Mouse (Mus musculus): ENCODE measurements around the gene Stambp. TPM values are rescaled to one million over a fixed set of nuclear protein-coding genes. Genes with fewer than 3 reads are reported as not detected.

The Stambp gene
- total RNA-seq, 2 experiments from 2014 or later, result 3.2 to 24.9 TPM

DNA sequence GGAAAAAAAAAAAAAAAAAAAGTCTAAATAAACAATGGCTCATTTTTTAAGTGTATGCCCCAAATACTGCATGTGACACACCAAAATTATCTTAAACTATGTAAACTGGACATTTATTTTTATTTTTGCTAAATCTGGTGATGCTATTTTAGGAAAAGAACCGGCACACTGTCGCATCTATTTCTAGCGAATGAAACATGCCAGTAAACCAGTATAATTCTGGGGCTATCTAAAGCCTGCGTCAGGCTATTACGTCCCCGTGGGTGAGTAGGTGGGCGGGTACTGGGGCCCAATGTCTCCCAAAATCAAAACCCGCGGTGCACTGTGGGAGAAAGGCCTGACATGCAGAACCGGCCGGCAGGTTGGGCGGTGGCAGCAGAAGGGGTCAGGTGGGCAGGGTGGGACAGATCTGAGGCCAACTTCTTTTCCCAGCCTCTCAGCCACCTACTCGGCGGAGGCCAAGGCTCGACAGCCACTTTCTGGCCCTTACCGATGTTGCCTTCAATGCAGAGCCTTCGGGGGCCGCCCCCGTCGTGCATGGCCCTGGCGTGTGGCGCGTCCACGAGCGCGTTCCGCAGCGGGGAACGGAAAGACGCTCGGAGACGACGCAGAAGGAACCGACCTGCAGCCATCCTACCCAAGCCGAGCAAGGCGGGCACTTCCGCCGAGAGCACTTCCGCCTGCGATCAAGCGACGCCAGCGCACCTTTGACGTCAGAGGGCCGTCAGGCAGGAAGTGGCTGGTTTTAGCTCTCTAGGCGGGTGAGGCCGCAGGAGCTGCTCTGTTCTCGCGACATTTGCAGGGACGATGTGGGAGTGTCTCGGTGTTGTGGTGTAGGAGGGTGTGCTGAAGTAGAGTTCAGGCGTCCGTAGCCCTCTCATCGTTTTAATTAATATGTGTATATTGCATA, 66.0 kb downstream of the Stambp start, which contains the start of gene Dguok:
Gene Dguok, minus strand, starts transcription at position 712 of the 910 bp plus-strand sequence.
- peak; percentile 96 for ATAC-seq (replicated peaks; ENCODE audit: low FRiP score, low TSS enrichment, poor library complexity, severe bottlenecking)

DNA sequence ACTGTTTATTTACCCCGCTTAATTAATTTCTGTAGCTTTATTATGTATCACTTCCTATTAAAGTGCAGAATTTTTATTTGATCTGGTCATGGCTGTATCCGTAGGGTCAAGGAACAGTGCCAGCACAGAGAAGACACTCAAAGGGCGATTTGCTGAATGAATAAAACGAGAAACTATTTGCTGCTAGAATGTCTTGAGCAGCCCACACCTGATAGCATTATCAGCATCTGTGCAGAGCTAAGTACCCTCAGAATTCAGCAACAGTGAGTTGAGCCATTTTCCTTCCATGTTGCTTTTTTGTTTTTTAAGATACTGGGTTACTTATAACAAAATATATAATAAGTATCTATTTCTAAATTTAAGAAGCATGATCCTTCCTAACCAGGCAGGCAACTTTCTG, 67.0 kb downstream of the Stambp start:
- ATAC-seq (replicated peaks; ENCODE audit: low FRiP score, low TSS enrichment, poor library complexity, severe bottlenecking), result no peak

DNA sequence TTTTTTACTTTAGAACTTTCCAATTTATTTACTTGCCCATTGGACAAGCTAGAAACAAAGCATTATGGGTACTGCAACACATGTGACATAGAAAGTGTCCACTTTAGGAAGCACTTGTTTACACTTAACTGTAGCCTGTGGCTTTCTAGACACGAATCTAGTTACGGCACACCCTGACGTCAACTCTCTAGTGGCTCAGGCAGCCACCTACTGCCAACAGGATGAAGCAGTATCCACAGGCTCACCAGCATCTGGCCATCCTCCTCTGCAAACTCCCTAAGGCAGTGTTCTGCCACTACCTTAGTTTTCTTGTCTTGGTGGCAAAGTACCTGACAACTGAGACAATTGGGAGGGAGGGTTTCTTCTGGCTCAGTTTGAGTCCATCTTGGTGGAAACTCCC, 69.2 kb downstream of the Stambp start:
- ATAC-seq (replicated peaks; ENCODE audit: low FRiP score, low TSS enrichment, poor library complexity, severe bottlenecking), result no peak

DNA sequence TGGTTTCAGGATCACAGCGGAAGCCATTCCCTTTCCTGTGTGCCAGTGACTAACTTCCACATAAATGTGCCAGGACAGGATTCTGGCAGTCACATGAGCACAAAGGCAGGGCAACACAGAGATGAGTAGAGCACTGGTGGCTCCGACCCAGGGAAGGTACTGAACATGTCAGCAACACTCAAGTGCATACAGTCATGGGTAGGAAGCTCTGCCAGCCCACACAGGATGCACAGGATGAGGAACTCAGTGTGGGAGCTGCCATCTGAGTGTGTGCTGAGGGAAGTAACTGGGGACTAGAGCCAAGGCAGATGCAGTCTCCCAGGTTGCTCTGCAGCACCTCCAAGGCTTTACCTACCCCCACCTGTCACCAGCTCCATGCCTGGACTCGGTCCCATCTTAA, 69.9 kb downstream of the Stambp start:
- no peak for ATAC-seq (replicated peaks; ENCODE audit: low FRiP score, low TSS enrichment, poor library complexity, severe bottlenecking)

DNA sequence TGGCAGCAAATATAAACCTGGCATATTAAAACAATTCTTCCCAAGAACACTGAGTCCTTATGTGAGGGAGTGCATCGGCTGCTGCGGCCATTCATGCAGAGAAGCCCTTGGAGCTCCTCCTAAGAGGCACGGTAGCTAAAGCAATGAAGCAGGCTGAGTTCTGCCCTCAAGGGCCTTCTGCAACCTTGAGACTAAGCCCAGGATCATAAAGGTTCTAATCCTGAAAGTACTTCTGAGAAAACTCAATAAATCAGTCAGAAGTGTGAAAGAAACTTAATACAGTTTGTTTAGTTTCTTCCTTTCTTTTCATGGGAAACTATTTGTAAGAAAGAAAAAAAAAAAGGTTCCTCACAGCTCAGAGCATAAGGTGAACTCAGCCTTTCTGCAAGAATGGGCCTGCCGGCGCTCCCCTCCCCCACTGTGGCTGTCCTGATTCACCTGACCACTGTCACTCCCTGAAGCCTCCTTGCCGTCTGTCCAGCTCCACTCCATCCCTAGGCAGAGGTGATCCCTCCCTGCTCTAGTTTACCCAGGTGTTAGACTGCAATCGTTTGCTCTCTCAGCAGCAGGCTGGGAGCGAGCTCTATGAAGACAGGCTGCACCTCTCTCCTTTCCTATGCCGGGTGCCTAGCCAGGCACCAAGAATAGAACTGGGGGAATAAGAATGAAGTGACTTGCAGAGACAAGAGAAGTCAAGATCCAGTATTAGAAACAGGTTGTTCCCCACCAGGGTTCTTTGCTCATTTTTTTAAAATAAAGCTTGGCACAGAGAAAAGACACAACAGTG, 70.8 kb downstream of the Stambp start:
- no peak for ATAC-seq (replicated peaks; ENCODE audit: low FRiP score, low TSS enrichment, poor library complexity, severe bottlenecking)

DNA sequence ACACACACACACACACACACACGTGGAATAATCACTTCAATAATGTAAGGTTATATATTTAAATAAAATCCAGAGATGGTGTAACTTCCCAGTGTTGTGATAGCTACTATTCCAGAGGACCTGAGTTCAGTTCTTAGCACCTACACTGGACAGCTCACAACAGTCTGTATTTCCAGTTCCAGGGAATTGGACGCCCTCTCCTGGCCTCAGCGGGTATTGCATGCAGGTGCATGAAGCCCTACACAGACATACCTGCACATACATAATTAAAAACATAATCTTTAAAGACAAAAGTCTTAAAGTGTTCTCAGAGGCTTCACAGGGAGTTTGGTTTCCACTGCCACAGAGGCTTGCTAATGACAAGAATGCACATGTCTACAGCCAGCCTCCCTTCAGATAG, 72.1 kb downstream of the Stambp start:
- ATAC-seq (replicated peaks; ENCODE audit: low FRiP score, low TSS enrichment, poor library complexity, severe bottlenecking), result no peak

DNA sequence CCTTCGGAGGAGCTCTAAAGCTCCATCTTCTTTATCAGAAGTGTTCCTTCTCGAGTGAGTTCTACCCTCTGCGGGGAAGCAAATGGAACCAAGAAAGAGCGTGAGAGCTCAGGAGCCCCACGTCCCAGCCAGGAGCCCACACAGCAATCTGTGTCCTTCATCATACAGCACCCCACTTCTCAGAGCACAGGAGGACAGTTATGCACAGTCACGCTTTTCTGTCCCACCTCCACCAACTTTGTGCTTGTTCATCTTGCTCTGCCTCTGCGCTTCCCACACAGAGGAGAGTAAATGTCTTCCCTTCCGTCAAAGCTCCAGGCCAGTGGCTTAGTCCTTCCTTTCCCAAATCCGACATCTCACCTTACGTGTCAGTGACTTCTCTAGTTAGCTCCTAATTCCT, 73.5 kb downstream of the Stambp start:
- ATAC-seq (replicated peaks; ENCODE audit: low FRiP score, low TSS enrichment, poor library complexity, severe bottlenecking), result no peak

DNA sequence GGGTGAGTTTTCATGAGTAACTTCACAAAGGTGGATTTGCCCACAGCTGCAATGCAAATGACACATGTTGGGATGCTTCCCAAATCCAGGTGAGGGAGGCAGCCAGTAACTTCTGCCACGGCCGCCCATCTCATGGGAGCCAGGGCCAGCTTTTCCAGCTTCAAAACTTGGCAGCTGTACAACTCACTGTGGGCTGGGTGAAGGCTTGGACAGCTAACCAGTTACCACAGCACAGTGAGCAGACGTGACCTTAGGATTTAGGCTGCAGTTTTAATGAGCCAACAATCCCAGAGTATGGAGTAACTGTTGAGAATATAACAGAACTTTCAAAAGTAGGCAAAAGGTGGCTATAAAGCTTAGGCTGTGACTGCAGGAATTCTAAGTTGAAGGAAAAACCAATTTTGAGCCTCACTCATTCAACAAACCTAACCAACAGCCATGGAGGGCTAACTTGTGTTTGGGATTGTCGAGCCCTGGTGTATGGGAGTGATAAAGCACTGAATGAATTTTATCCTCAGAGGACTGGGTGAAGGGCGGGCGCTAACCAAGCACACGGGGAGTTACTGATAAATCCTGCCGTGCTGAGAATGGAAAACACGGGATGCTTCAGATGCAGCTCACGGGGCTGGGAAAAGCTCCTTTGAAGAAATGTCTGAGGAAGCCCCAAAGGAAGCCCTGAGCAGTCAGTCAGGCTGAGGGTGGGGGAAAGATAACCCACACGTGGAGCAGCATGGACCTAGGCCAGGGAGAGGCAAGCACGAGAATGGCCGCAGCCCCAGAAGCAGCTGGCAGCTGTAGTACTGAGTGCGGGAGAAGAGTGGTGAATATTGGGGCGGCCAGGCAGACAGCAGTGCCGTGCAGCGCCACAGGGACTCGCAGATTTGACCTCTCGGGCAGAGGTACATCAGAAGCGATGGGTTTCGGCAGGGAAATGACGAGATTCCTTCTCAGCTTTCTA, 75.5 kb downstream of the Stambp start:
- peak; percentile 66 for ATAC-seq (replicated peaks; ENCODE audit: low FRiP score, low TSS enrichment, poor library complexity, severe bottlenecking)

DNA sequence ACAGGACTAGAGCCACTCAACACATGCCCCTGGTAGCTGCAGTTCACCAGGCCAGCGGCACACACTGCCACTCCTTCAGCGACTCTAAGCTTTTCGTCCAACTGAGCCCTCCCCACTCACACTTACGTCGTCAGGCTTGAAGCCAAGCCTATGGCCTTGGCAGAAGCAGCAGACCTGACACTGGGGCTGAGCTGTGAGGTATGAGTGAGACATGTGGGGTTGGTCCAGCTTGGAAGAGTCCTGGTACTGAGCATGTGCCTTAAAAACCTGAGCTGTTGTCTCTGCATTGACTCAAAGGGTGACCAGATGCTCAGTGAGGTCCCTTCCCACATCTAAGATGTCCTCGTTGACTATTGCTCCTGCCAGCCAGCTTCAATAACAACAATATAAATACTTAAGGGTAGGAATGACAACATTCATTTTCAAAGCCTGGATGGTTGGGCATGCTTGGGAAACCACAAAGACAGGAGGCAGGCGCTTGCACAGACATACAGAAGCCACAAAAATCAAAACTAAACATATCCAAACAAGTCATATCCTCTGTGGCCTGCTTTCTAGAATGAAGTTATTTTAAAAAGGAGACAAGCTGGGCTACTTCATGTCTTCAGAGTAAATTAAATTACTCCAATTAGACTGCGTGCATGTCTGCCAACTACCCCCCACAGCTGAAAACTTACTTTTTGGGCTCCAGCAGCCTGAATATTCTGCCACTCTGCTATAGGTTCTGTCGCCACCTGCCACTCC, 76.3 kb downstream of the Stambp start:
- ATAC-seq (replicated peaks; ENCODE audit: low FRiP score, low TSS enrichment, poor library complexity, severe bottlenecking), result no peak

Other genes starting within 250 kb of the Stambp start
- gene Mthfd2, start 246.8 kb downstream of the Stambp start, total RNA-seq (2014; fragmentation: Nextera tagmentation), result 20.4 and 44.9 TPM in 2 replicates
- gene Mthfd2, start 246.8 kb downstream of the Stambp start, total RNA-seq (2017), result 26.9 and 30.5 TPM in 2 replicates
- 58.8 and 60.6 TPM in 2 replicates for gene Mob1a, start 246.7 kb downstream of the Stambp start, total RNA-seq (2014; fragmentation: Nextera tagmentation)
- 117 and 119 TPM in 2 replicates for gene Mob1a, start 246.7 kb downstream of the Stambp start, total RNA-seq (2017)
- gene Bola3, start 223.6 kb downstream of the Stambp start, total RNA-seq (2014; fragmentation: Nextera tagmentation), result 127 and 162 TPM in 2 replicates
- gene Bola3, start 223.6 kb downstream of the Stambp start, total RNA-seq (2017), result 90.1 and 125 TPM in 2 replicates
- gene Tet3, start 113.6 kb downstream of the Stambp start, total RNA-seq (2014; fragmentation: Nextera tagmentation), result 46.9 and 55.9 TPM in 2 replicates
- 12.6 and 13.5 TPM in 2 replicates for gene Tet3, start 113.6 kb downstream of the Stambp start, total RNA-seq (2017)
- gene Dguok, start 65.8 kb downstream of the Stambp start, total RNA-seq (2014; fragmentation: Nextera tagmentation), result 53.6 and 64.2 TPM in 2 replicates
- 35.7 and 37.9 TPM in 2 replicates for gene Dguok, start 65.8 kb downstream of the Stambp start, total RNA-seq (2017)
- not detected in 2 replicates for gene Actg2, start 36.5 kb downstream of the Stambp start, total RNA-seq (2014; fragmentation: Nextera tagmentation)
- gene Actg2, start 36.5 kb downstream of the Stambp start, total RNA-seq (2017), result not detected in 2 replicates
- gene Clec4f, start 83.5 kb upstream of the Stambp start, total RNA-seq (2014; fragmentation: Nextera tagmentation), result not detected in 2 replicates
- not detected in 2 replicates for gene Clec4f, start 83.5 kb upstream of the Stambp start, total RNA-seq (2017)
- gene Cd207, start 105.1 kb upstream of the Stambp start, total RNA-seq (2014; fragmentation: Nextera tagmentation), result not detected in 2 replicates
- gene Cd207, start 105.1 kb upstream of the Stambp start, total RNA-seq (2017), result not detected in 2 replicates
- not detected in 2 replicates for gene Vax2, start 138.5 kb upstream of the Stambp start, total RNA-seq (2014; fragmentation: Nextera tagmentation)
- gene Vax2, start 138.5 kb upstream of the Stambp start, total RNA-seq (2017), result not detected in 2 replicates
- gene Atp6v1b1, start 170.3 kb upstream of the Stambp start, total RNA-seq (2014; fragmentation: Nextera tagmentation), result not detected in 2 replicates
- not detected in 2 replicates for gene Atp6v1b1, start 170.3 kb upstream of the Stambp start, total RNA-seq (2017)
- gene Ankrd53, start 189.9 kb upstream of the Stambp start, total RNA-seq (2014; fragmentation: Nextera tagmentation), result not detected in 2 replicates
- gene Ankrd53, start 189.9 kb upstream of the Stambp start, total RNA-seq (2017), result not detected in 2 replicates
- gene Tex261, start 203.1 kb upstream of the Stambp start, total RNA-seq (2014; fragmentation: Nextera tagmentation), result 53.2 and 57.9 TPM in 2 replicates
- 21.3 and 39.1 TPM in 2 replicates for gene Tex261, start 203.1 kb upstream of the Stambp start, total RNA-seq (2017)
- gene Nagk, start 222.3 kb upstream of the Stambp start, total RNA-seq (2014; fragmentation: Nextera tagmentation), result 3.5 and 10.2 TPM in 2 replicates
- gene Nagk, start 222.3 kb upstream of the Stambp start, total RNA-seq (2017), result 4.0 and 4.2 TPM in 2 replicates